Mouse (Mus musculus) 3134 (cell line): ENCODE measurements at regions not wholly inside any gene's neighbourhood (a gene's known extent, or its start where the extent isn't known, plus 50 kb on each side); places are given as distances from the start of the nearest gene placed in this dataset.

Experiments
- DNase-seq: peaks from one replicate; pipeline ENCODE4 v3.0.0-alpha.2; 2011; ENCODE audit warnings: low spot score; ENCODE audit not compliant: insufficient read length; ENCODE audit errors: extremely low read depth

DNA sequence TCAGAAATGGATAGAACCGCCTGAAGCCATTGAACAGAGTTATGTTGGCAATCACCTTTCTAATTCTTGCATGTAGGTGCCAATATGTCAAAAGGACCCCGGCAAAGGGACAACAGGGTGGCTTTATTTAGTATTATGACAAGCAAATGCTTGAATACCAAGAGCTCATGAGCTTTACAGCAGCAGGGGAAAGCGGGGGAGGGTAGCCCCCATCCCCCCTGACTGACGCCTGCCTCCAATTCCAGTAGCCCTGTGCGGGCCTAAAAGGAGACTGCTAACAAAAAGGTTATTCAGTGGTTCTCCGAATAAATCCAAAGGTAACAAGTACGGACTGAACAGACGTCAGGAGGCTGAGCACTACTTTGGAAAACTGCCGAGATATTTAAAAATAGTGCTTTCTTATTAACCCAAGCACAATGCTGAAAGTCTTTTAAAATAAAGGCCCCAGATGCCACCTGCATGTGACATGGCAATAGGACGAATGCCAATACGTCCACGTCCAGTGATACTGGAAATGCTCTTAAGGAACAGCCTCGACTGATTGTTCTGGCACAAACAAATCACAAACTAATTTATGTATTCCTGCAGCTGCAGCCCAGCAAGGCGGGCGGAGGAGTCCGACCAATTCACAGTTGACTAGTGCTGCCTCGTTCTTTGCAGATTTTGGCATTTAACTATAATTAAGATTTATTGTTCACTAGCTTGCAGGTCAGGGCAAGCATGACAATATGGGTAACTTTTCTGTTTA is 771.7 kb upstream of the Car8 start:
- DNase-seq = no peak

DNA sequence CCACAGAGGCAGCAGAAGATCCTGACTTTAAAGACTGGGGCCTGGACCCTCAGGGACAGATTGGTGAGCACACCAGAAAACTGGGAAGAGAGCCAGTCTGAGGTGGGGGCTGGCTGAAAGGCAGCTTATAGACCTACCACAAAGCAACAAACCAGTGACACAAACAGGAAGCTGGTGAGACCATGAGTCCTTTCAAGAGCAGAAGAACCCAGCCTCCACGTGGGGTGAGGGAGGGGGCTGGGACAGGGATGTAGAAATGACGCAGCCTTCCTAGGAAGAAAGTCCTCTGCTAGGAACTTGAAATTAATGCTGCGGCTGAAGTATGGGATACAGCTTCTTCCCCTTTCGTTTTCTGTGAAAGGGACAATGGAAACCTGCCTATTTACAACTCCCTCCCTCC is 770.8 kb upstream of the Car8 start:
- no peak for DNase-seq

DNA sequence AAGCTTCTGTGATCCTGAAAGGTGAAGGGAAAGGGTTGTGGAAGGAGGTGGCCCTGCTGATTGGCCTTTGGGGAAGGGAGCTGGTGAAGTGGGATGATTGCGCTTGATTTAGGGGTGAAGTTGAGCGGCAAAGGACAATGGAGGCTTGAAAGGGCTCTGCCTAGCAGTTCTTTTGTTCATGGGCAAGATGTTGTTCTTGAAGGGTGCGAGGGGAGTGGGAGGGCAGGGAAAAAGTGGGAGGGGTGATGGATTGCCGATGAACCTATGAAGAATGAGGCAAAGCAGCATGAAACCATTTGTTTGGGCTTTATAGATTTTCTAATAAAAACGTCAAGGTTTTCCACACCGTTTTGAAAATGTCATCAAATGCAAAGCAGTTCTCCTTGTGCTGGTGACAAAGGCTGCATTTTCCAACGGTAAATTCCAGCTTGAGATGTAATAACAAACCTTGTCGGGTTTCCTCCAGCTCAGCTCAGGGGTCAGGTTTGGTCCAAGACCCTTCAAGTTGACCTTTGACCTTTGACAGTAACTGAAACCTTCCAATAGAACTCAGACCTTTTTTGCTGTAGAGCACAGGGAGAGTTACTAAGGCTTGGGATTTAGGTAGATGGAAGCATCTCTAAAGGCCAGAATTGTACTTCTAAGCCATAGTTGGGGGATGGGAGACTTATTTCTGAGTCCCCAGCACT is 767.2 kb upstream of the Car8 start:
- no peak for DNase-seq

DNA sequence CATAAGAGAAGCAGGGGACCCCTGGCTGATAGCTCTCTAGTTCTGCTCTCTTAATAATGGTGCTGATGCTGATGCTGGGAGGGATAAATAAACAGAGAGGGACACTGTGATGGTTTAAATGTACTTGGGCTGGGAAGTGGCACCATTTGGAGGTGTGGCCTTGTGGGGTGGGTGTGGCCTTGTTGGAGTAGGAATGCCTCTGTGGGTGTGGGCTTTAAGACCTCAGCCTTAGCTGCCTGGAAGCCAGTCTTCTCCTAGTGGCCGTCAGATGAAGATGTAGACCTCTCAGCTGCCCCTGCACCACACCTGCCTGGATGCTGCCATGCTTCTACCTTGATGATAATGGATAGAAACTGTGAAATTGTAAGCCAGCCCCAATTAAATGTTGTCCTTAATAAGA is 765.0 kb upstream of the Car8 start:
- no peak for DNase-seq

DNA sequence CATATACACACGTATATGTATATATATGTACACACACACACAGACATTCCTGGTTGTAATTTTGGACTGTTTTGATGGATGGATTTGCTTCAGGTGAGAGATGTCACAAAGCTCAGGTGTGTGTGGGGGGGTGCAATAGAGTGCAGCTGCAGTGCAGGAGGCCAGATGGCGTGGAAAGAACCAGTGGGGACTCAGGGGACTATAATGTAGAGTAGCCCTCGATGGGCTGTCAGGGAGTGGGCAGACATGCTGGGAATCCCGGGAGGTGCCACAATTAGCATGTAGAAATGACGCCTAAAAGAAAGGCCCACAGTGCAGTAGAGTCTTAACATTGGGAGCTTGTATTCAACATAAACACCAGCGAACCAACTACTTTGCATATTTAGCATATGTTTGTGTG is 763.5 kb upstream of the Car8 start:
- no peak for DNase-seq

DNA sequence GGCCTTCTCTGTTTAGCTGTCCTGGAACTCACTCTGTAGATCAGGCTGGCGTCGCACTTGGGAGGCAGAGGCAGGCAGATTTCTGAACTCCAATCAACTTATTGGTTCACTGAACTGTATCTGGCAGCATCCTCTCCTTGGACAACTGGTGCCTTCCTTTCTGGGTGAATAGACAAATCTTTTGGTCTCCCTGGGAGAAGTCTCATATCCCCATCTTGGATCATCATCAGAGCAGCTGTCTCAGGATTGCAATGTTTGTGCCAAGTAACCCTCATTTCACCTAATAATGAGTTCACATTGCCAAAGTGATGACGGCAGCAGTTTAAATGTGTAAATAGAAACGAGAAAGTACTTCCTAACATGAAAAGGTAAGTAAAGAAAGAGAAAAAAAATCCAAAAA is 759.8 kb upstream of the Car8 start:
- no peak for DNase-seq

DNA sequence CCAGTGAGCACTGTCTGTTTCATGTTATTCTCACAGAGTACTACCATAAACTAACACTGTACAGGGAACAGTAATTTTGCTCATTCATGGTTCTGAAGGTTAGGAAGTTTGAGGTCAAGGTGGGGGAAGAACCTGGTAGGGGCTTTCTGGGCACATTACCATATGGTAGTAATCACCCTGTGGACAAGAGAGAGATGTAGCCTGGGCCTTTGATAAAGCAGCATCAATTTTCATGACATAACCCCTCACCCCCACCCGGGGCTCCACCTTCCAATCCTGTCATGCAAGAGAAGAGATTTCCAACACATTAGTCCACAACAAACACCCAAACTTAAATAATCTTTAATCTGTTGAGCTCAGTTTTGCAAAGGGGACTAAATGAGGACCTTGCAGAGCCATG is 753.3 kb upstream of the Car8 start:
- no peak for DNase-seq

DNA sequence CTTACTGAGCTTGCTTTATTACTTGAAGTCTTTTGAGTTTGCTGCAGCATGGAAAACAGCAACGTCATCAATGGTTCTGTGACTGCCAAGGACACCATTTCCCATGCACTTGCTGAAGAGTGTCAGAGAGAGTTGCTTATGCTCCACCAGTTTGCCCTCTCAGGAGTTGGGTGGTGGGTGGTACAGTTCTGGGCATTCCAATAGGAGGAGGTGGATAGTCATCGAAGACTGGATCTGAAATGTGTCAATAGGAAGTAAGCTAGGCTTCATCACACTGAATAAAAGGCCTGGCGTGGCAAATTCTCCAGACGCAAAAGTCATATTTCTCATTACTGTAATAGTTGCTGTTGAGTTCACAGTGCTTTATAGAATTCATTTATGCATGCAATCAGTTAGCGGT is 751.7 kb upstream of the Car8 start:
- no peak for DNase-seq

DNA sequence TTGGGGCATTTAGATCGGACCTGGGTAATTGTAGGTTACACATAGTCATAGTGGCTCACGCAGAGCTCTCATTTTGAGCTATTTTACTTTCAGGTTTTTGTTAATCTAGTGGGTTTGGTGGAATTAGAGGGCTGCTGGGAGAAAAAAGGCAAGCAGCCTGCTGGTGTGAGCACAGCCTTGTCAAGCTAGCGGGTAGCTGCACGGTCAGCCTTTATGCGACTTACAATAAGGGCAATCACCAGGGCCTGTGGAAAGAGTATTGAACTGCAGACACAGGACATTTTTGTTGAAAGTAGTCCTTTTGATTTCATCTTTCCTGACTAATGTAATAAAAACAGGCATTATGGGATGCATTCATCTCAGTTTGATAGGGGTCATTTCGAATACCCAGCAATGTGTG is 750.8 kb upstream of the Car8 start:
- DNase-seq = no peak

DNA sequence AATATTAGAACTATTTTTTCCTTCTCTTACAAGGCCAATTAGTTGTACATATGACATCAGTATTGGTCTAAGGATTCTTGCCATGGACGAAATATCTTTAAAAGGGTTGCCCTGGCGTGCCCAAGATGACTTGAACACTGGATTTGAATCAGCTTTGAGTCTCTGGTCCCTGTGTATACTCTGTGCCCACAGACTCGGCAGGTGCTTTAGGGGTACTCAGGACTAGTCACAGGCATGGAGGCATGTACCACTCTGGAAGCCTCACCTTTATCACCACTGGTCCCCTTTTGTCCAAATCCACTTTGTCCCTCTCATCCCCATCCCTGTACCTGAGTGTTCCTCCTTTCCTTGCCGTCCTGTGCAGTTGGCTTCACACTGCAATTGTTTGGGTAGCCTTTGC is 750.3 kb upstream of the Car8 start:
- DNase-seq = no peak

DNA sequence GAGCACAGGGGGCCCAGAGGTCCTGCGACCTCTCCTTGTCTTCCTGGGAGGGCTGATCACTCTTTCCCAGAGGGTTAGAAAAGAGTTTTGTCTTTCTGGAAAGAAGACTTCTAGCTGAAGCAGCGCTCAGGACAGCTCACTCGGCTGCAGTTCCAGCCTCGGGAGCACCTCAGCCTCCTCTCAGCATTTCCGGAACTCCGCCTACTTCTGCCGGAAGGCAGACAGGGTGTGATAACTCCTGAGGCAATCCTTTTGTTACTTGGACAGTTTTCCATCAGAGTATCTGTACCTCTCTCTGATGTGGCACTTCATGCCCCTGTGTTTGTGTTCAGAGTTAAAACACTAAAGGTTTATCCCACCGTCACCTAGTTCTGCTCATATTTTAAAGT is 749.5 kb upstream of the Car8 start:
- no peak for DNase-seq

DNA sequence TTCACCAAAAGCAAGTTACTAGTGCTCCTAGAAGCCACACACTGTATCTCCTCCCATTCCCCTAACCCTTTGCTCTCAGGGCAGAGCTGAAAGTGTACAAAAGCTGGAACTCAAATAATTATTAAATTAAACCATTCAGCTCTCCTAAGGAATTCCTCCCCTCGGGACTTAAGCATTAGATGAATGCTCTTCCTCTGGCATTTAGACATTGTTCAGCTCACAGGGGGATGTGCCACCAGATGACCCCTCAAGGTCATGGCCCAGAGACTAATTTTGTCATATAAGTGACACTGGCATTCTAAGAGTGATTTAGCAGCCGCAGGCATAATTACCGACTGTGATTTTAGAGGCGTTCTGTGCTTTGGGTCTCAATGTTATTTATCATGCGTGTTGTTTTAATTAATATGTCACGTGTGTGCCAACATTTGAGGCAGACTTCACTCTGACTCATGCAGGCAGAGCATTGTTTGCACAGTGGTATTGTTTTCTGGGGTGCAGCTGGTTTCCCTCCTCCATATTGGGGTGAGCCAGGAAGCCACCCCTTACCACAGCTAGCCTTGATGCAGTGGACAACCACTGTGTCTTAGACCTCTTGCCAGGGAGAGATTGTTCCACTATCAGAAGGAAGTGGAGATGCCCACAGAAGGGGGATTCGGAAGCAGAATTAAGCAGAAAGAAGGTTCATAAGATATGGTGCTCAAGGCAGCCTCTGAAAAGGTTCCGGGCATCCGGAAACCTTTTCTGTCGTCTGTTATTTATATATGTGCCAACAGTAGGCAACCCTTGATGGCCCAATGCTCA is 748.9 kb upstream of the Car8 start:
- DNase-seq = no peak

DNA sequence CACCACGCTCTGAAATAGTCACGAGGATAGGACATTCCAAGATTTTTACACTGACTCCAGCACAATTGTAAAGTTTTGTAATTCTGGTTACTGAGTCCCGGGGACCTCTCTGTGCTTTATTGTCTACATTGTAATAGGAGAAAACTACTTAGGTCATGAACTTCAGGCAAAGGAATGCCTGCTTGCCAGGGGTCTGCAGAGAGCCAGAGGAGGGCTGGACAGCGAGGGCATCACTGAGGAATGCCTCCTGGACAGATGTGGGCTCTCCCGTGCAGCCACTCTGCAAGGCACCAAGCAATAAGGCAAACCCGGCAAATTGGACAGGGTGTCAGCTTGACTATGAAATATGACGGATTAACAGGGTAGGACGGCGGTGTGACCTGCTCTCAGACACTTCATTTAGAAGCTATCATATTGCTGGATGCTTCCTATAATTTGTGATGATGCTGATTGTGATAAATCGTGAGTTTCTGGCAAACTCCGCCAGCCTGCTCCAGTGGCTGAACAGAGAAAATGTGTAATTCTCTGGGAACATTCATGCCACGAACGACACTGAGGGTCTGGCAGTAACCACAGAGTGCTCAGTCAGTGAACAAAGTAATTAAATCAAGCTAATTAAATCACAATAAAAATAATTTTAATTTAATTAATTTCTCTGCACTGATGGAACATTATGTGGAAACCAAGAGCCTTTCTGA is 747.7 kb upstream of the Car8 start:
- no peak for DNase-seq

DNA sequence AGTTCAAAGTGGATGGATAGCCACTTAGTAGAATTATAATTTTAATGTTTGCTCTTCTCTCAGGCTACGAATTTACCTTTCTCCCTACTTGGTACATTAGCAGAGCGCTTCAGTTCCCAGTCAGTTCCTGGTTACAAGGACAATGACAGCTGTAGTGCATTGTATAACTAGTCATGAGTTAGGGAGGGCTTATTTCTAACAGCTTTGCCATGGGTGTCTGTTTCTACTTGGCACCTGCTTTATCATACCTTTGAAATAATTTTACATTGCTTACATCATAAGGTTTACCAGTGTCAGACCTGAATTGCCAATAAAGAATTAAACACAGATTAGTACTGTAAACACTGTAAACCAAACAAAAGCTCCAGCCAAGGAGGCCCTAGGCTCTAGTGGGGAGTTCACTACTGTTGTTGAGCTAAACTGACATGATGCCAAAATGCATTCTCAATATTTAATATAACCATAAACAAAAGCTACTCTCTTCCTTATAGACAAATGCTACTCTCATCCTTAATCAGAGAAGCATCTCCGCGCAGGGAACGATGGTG is 745.3 kb upstream of the Car8 start:
- no peak for DNase-seq

DNA sequence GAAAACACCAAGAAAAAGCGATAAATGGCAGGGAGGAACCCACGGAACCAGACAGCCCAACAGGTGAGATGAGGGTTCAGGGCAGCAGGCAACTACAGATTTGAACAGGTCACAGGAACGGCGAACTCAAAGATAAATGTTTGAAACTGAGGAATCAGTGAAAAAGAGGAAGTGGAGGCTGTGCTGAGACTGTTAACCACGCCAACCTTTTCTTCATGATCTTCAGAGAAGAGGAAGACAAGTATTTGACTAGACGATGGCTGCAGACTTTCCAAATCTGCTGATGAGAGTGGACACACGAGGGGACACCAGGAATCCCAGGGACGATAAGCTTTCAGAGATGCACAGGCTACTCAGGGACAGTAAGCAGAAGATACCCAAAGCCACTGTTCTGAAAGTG is 740.1 kb upstream of the Car8 start:
- no peak for DNase-seq

DNA sequence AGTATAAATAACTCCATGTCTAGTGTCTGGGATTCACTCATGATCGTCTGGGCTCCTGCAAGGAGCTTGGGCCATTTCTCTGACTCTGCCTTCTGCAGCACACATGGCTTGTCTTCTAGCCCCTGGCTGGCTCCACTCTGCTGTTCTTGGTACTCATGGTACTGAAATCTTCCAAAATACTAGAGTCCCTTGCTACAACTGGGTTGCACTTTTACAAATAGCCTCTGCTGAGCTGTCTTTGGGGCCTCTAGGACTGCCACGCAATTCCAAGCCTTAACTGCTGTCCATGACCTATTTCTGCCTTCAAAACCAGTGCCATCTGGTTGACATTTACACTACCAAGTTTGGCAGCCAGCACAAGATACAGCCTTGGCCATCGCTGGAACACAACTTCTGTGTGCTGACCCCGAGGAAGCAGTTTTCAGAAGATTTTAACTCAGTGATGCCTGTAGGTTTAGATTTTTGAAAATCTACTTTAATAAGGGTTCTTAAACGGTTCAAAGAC is 731.2 kb upstream of the Car8 start:
- no peak for DNase-seq

DNA sequence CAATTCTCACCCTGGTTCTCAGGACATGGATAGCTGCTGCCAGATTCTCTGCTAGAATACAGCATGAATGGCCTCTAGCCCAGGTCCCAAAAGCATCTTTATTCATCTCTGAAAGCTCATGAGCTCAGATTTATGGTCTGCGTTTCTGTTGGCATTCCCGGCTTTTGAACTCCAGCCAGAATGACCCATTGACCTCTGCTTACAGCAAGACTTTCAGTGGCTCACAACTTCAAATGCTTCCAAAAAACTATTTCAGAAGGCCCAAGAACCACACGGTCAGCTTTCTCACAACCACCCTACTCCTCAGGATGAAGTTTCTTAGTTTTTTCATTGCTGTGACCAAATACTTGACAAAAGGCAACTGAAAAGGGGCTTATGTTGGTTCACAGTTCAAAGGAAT is 729.9 kb upstream of the Car8 start:
- DNase-seq = peak; percentile 32

DNA sequence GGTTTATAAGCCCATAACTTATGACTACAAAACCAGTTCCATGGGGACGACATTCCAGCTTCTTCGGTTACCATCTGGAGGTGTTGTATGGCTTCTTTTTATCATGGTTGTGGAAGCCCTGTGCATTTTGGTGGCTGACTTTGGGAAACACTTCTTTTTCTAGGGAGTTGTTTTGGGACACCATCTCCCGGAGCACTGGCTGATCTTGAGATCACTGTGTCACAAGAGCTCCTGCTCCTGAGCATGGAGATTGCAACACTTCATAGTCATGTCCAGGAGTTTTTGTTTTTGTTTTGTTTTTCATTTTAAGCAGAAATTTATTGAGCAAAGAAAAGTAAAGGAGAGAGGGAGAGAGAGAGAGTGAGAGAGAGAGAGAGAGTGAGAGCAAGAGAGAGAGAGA is 729.1 kb upstream of the Car8 start:
- no peak for DNase-seq

DNA sequence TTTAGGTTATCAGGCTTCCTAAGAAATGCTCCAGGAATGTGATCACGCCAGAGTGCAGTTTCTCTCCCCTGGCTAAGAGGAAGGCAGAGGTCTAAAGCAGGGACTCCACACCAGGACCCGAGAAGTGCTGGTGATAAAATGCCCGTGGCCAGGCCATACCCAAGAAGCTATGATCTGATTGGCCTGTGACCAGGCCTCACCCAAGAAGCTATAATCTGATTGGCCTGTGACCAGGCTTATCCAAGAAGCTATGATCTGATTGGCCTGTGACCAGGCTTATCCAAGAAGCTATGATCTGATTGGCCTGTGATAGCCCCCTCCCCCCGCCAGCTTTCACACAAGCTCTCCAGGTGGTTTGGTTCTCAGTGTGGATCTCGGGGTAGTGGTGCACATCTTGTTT is 726.7 kb upstream of the Car8 start:
- DNase-seq = no peak

DNA sequence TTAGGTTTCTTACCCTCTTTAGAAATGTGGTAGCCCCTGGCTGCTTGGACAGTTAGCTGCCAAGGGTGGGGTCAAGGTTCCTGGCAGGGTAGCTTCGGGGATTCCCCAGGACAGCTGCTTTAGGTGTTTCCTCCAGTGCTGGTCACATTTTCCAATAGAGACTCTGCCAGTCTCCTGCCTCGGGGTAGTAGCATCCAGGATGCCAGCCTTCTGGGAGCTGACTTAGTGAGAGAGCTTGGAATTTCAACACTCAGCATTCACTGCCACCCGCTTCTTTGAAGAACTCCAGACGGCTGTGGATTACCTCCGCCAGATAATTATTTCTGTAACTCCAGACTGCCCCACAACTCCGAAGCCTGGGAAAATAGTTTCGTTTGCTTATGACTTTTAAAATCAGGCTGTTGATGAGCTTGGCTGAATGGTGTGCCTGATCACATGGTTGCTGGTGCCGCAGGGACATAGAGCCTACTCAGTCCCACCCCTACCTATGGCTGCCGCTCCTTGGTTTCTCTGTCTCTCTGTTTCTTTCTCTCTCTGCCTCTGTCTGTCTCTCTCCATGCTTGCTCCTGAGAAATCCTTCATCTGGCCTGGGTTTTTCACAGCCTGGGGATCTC is 724.2 kb upstream of the Car8 start:
- DNase-seq = no peak
